Mouse (Mus musculus): ENCODE measurements at regions not wholly inside any gene's neighbourhood (a gene's known extent, or its start where the extent isn't known, plus 50 kb on each side); places are given as distances from the start of the nearest gene placed in this dataset.

DNA sequence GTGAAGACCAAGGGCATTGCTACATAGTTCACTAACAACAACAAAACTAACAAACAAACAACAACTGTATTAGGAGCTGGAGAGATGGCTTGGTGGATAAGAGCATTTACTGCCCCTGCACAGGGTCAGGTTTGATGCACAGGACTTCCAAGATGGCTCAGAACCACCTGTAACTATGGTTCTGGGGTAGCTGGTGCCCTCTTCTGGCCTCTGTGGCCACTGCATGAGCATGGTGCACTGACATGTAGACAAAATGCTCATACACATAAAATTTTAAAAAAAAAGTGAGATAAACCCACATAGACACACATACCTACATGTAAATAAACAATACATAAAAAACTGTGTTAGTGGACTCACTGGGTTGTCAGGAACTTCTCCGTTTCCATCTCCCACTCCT is 172.5 kb downstream of the Nucb2 start:
- no peak for TF ChIP-seq GATA1 (IDR thresholded peaks at IDR 0.05; ENCODE audit: borderline replicate concordance, low read length)
- TF ChIP-seq CTCF (IDR thresholded peaks at IDR 0.05; ENCODE audit: low read depth, low read length) = no peak
- no peak for TF ChIP-seq TAL1 (conservative IDR thresholded peaks at IDR 0.05; ENCODE audit: low read depth, low read length)
- no peak for TF ChIP-seq GATA2 (IDR thresholded peaks at IDR 0.05; ENCODE audit: borderline replicate concordance, low read depth, low read length)
- TF ChIP-seq POLR2AphosphoS5 (IDR thresholded peaks at IDR 0.05; ENCODE audit: insufficient replicate concordance, low read depth, low read length) = no peak
